Mouse (Mus musculus) adrenal gland, postnatal 10 days (tissue): ENCODE measurements around the gene Itm2c. TPM values are rescaled to one million over a fixed set of nuclear protein-coding genes. Genes with fewer than 3 reads are reported as not detected.

ENCODE experiments used
- DNase-seq: peaks from one replicate; pipeline ENCODE4 v3.0.0; 2021; ENCODE audit warnings: mixed read lengths
- long read RNA-seq, 2 experiments: library from polyadenylated mRNA; stranded (forward); transcript quantifications; one replicate each; pipeline ENCODE4 v2.0.0; 2021
- total RNA-seq, 2 experiments: library from RNA; stranded (reverse); gene quantifications; 2 replicates each; pipeline ENCODE4 v1.2.3; 2021

Itm2c gene
- 100 to 1,000 TPM; 284 to 307 TPM for total RNA-seq
- long read RNA-seq, experiment 1, transcript Itm2c-202 (3 exons, 768 nt) = minor isoform, 41 of 803 reads
- long read RNA-seq, experiment 1, transcript Itm2c-201 (6 exons, 2,230 nt) = major isoform, 561 of 803 reads
- long read RNA-seq, experiment 1, partial matches to known transcripts = 179 of 803 reads
- long read RNA-seq, experiment 1, other reads (novel, unspliced or antisense) = 22 of 803 reads
- long read RNA-seq, experiment 2, transcript Itm2c-201 (6 exons, 2,230 nt) = major isoform, 310 of 338 reads
- long read RNA-seq, experiment 2, partial matches to known transcripts = 20 of 338 reads
- long read RNA-seq, experiment 2, other reads (novel, unspliced or antisense) = 7 of 338 reads

GRCm38 (mm10) chr1:85894231-85894747, at the start of gene Itm2c:
Gene Itm2c (plus strand): TSS chr1:85894281.
- DNase-seq = peak; percentile 96

GRCm38 (mm10) chr1:85844981-85845380, 49.1 kb upstream of the Itm2c start:
- no peak for DNase-seq

GRCm38 (mm10) chr1:85845476-85845875, 48.6 kb upstream of the Itm2c start:
- no peak for DNase-seq

GRCm38 (mm10) chr1:85849016-85849415, 45.1 kb upstream of the Itm2c start:
- no peak for DNase-seq

GRCm38 (mm10) chr1:85850851-85851250, 43.2 kb upstream of the Itm2c start:
- DNase-seq = peak; percentile 29

- peak; percentile 82 for DNase-seq
Observed at GRCm38 (mm10) chr1:85852996-85853689, 40.9 kb upstream of the Itm2c start.

- no peak for DNase-seq
Observed at GRCm38 (mm10) chr1:85853865-85854264, 40.2 kb upstream of the Itm2c start.

- DNase-seq = no peak
Observed at GRCm38 (mm10) chr1:85854475-85854874, 39.6 kb upstream of the Itm2c start.

GRCm38 (mm10) chr1:85856266-85856665, 37.8 kb upstream of the Itm2c start:
- no peak for DNase-seq

GRCm38 (mm10) chr1:85857261-85857754, 36.8 kb upstream of the Itm2c start:
- no peak for DNase-seq

GRCm38 (mm10) chr1:85864383-85864782, 29.7 kb upstream of the Itm2c start:
- DNase-seq = peak; percentile 48

- DNase-seq = no peak
Observed at GRCm38 (mm10) chr1:85870001-85870400, 24.1 kb upstream of the Itm2c start.

GRCm38 (mm10) chr1:85870546-85870945, 23.5 kb upstream of the Itm2c start:
- DNase-seq = no peak

- no peak for DNase-seq
Observed at GRCm38 (mm10) chr1:85882003-85882402, 12.1 kb upstream of the Itm2c start.

GRCm38 (mm10) chr1:85887221-85887620, 6.9 kb upstream of the Itm2c start:
- no peak for DNase-seq

- DNase-seq = peak; percentile 67
Observed at GRCm38 (mm10) chr1:85894748-85895360, 773 bp downstream of the Itm2c start.

GRCm38 (mm10) chr1:85895391-85895837, 1.3 kb downstream of the Itm2c start:
- peak; percentile 75 for DNase-seq

GRCm38 (mm10) chr1:85896110-85896509, 2.0 kb downstream of the Itm2c start:
- DNase-seq = no peak

- DNase-seq = peak; percentile 46
Observed at GRCm38 (mm10) chr1:85896781-85897700, 3.0 kb downstream of the Itm2c start.

- DNase-seq = no peak
Observed at GRCm38 (mm10) chr1:85897901-85898760, 4.0 kb downstream of the Itm2c start.
